Mouse (Mus musculus): ENCODE results near the gene Trim80.

Gene Trim80

DNA sequence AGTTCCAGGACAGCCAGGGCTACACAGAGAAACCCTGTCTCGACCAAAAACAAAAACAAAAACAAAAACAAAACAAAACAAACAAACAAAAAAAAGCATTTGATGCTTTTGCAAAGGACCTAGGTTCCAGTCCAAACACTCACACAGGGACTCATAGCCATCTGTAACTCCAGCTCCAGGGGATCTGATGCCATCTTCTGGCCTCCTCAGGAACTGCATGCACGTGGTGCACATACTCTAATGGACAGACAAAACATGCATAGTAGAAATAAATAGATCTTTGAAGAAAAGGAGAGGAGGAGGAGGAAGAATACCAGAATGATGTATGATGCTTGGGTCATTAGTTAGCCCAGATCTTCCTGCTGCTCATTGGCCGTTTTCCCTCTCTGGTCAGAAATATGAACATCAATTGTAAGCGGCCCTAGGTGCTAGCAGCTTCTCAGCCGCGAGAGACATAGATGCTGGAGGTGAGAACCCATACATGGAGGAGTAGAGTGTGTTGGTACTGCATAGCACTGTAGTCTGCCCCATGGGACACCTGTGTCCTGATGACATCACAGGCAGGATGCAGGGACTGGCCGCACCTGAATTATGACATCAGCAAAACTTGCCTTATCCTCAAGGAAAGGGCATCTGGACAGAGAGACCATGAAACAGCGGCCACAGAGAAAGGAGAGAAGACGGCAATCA is at the start of gene Trim80:
TSS of gene Trim80 (plus strand) at position 640 of the 690 bp plus-strand sequence.
- DNase-seq (ENCODE audit: low spot score in 2 of 2): no peak

DNA sequence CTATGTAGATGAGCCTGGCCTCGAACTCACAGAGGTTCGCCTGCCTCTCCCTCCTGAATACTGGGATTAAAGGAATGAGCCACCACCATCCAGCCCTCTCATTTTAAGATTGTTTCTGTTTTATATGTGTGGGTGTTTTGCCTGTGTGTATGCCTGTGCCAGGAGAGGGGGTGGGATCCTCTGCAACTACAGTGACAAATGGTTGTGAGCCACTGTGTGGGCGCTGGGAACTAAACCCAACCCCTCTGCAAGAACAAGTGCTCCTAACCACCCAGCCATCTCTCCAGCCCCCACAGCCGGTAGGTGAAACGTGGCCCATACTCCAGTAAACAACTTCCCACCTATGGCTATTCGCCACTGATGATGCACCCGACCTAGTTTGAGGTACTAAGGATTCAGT is 49.0 kb upstream of the Trim80 start:
- no peak for DNase-seq (ENCODE audit: low spot score in 2 of 2)

DNA sequence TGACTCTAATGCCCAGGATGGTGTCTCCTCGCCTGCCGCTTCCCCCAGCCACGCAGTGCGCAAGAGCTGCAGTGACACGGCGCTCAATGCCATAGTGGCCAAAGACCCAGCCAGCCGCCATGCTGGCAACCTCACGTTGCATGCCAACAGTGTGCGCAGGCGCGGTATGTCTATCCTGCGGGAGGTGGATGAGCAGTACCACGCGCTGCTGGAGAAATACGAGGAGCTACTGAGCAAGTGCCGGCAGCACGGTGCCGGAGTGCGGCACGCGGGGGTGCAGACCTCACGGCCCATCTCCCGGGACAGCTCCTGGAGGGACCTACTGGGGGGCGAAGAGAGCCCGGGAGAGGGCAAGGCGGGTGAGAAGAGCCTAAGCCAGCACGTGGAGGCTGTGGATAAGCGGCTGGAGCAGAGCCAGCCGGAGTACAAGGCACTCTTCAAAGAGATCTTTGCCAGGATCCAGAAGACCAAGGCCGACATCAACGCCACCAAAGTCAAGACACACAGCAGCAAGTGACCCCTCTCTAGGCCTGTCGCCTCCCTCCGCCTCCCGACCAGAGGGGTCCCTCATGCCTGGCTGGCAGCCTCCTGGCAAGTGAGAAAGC is 46.5 kb upstream of the Trim80 start:
- DNase-seq (ENCODE audit: low spot score in 2 of 2): no peak

DNA sequence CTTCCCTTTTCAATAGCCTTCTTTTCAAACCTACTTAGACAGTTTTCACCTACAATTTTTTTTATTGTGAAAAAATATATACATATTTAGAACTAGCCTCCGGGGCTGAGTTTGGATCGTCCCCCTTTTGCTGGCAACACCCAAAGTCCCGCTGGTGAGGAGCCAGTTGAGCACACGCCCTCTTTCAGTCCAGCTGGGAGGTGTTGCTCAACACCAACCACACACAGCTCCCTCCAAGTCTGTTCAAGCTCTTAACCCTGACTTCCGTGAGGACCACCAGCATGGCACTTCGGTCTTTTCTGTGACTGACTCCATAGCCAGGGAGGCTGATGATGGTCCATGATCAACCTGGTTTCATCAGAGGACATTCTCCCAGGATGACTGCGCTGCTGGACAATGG is 42.3 kb upstream of the Trim80 start:
- no peak for DNase-seq (ENCODE audit: low spot score in 2 of 2)

DNA sequence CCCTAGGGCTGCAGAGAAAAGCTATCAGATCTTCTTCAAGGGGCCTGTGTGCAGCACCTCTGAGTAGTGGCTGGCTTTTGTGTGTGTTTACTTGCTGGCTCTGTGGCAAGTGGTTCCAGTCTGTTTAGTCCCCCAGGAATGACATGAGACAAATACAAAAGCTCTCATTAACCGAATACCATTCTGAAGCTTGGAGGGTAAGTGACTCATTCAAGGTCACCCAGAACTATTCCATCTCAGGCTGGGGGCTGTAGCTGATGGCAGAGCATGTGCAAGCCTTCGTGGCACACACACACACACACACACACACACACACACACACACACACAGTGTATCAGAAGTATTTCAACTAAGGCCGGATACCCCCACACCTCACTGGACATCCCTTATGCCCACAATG is 40.2 kb upstream of the Trim80 start:
- DNase-seq (ENCODE audit: low spot score in 2 of 2): no peak

DNA sequence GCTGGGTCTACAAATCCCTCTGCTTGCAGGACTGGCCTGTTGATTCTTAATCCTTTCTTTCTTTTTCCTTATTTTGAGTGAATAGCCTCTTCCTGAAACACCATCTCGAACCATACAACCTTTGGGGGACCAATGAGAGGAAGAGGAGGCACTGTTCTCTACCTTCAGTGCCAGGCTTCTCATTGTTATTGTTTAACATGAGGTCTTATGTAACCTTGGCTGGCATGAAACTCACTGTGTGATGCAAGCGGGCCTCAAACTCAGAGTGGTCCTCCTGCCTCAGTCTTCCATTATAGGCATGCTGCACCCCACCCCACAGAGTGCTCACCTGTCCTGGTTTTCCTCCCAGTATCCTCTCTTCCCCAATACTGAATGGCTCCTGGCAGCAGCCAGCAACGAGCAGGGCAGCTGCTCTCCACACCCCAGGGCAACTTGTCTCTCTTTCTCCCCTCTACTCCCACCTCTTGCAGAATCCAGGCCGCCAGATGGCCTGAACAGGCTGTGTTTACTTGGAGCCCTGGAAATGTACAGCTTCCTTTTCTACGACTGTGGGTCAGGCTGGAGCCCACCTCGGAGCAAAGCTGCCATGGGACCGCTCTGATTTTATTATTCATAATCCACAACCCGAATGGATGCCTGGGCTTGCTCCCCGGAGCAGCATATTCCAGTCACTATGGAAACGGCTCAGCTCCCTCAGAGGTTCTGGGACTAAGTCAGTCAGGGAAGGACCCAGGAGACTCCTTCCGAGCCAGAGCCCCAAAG is 39.5 kb upstream of the Trim80 start:
- DNase-seq (ENCODE audit: low spot score in 2 of 2): no peak

DNA sequence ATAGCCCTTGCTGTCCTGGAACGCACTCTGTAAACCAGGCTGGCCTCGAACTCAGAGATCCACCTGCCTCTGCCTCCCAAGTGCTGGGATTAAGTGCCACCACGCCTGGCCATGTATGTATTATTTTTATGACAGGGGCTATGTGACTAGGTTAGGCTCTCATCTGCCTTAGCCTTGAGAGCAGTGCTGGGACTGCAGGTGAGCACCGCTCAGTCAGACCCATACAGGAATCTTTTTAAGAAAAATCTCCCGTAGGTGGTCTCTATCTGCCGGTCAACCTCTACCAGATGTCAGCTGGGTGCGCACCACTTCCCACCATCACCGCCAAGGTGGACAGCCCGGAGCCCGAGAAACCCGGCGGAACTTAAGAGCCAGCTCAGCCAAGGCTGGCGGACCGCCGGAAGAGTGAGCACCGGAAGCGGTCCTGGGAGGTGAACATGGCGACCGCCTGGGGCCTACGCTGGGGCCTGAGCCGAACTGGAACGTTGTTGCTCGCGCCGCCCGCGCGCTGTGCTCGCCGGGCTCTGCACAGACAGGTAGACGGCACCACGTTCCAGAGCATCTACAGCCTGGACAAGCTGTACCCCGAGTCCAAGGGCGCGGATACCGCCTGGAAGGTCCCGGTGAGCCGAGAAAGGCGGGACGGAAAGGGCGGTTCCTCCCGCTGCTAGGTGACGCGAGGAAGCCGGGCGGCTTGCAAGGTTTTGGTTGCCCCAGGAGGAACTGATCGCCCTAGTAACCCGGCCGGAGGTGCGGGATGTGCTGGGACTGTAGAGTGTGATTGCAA is 36.8 kb upstream of the Trim80 start, which contains the start of gene Mrpl58:
TSS of gene Mrpl58 (plus strand) at position 415 of the 787 bp plus-strand sequence.
- peak; percentile 63 to 78 for DNase-seq (ENCODE audit: low spot score in 2 of 2)

DNA sequence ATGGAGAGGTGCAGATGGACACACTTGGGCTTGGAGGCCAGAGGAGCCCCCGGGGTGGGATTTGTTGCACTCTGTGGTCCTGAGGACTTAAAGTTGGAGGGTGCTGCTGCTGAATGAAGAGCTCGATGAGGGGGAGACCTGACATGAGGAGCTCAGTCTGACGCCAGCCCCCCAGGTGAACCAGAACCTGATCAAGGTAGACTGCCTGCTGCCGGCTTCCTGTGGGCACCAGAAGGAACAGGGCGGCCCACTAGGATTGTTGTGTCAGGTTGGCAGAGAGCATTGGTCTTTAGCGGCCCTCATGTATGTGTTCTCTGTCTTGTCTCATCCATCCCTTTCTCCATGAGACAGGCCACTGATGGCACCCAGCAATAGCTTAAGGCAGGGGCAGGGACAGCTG is 34.6 kb upstream of the Trim80 start:
- no peak for DNase-seq (ENCODE audit: low spot score in 2 of 2)

DNA sequence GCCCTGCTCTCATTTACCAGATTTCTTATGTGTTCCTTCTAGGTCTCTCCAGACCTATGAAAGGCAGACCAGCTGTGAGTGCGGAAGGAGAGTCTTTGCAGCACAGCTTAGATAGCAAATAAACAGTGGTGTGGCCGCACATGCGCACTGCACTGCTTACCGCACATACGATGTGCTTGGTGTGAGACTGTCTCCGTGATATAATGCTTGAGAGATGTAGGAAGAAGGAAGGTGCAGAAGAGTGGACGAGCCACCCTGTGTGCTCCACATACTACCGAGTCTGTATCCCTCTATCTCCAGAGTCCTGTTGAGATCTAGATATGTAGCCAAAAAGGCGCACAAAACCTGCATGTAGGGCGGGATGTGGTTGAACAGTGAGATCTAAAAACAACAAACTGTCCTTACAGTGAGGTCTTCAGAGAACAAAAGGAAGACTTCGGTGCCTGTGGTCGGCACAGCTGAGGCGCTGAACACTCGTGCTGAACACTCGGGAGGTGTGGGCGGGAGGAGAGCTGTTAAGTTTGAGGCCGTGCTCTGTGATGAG is 33.4 kb upstream of the Trim80 start:
- DNase-seq (ENCODE audit: low spot score in 2 of 2): no peak

DNA sequence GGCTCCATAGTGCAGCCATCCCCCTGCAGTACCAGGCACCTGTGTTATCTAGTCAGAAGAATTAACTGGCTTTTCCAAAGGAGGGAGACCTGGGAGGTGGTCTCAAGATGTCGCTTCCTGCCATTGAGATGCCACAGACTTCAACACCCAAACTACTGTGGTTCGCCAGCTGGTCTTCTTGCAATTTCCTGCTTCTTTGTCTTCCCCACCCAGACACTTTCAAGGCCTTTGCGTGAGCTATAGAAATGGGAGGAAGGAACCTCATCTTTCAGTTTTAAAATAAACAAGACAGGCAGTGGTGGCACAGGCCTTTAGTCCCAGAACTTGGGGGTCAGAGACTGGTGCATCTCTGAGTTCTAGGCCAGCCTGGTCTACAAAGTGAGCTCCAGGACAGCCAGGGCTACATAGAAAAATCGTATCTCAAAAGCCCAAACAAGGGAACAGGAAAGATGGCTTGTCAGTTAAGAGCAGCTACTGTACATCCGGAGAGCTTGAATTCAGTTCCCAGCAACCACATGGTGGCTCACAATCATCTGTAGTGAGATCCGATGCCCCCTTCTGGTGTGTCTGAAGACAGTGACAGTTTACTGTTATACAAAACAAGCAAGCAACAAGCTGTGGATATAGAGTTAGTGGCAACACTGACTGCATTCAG is 32.0 kb upstream of the Trim80 start:
- DNase-seq (ENCODE audit: low spot score in 2 of 2): no peak

DNA sequence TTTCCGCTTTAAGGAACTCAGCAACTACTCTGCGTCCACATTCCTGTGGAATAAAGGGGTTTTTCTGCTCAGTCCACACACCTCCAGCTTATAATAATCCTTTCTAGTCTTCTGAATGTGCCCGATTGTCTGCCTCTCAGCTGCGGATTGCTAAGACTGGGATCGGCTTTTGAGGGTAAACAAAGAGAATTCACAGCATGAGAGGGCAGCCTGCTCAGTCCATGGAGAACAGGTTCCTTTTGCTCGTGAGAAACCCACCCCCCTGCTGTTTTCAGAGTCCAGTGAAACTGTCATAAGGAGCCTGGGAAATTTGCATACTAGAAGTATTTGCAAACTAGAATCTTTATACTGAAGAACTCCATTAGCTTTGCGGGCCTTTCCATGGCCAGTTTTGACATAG is 30.8 kb upstream of the Trim80 start:
- no peak for DNase-seq (ENCODE audit: low spot score in 2 of 2)

DNA sequence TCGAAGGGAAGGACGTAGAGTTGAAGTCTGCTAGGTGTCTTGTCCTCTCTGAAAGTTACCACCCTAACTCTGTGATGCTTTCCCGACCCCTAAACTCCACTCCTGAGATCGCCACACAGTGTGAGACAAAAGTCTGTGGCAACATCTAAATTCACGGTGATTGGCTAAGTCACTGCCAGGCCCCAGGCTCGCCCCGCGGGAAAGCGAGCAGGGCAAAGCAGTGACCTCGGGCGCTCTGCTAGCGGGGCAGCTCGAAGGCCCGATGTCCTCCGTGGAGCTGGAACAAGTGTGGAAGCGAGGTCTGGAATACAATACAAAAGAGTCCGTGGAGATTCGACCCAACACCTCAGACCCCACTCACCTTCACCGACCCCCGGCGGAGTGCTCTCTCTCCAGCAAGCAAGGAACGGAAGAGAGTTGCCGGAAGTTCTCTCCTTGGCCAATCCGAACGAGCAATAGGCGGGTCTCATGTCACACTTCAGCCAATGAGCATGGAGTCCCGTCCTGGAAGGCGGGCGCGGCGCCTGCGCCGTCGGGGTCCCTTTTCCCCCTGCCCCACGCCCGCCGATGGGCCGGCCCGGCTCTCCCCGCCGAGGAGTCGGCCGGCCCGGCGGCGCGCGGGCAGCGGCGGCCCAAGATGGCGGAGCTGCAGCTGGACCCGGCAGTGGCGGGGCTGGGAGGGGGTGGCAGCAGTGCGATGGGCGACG is 20.7 kb upstream of the Trim80 start, which contains the start of the genes Atp5h and Kctd2:
TSS of gene Atp5h (minus strand) at position 432 of the 707 bp plus-strand sequence.
TSS of gene Kctd2 (plus strand) at position 598 of the 707 bp plus-strand sequence.
- peak; percentile 87 to 89 for DNase-seq (ENCODE audit: low spot score in 2 of 2)

DNA sequence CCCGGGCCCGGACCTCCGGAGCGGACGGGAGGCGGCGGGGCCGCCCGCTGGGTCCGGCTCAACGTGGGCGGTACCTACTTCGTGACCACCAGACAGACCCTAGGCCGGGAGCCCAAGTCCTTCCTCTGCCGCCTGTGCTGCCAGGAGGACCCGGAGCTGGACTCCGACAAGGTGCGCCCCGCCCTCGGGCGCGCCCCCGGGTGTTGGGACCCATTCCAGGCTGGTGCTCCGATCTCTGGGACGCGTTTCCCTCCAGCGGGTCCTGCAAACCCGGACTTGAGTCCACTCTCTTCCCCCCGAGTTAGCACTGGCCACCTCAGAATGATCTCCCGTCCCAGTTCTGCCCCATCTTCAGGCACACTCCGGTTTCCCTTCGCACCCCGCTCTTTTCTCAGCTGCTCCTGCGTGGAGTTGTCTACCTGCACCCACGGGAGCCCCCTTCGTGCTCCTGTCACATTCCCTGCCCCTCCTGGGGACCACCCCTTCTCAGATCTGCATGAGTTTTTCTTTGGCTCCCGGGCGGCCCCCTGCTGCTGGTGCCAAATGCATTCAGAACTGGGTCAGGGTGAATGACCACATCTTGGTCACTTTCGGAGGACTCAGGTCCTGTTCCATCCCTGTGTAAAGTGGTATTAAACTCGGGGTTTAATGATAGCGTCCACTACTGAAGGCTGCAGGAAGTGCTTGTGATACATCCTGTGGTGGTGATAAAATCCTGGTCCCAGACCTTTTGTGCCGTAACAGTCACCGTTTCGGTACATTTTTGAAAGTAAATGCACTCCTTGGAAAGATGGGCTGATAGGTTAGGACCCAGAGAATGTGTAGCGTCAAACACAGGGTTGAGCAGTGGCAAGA is 19.8 kb upstream of the Trim80 start:
- peak; percentile 31 to 38 for DNase-seq (ENCODE audit: low spot score in 2 of 2)

DNA sequence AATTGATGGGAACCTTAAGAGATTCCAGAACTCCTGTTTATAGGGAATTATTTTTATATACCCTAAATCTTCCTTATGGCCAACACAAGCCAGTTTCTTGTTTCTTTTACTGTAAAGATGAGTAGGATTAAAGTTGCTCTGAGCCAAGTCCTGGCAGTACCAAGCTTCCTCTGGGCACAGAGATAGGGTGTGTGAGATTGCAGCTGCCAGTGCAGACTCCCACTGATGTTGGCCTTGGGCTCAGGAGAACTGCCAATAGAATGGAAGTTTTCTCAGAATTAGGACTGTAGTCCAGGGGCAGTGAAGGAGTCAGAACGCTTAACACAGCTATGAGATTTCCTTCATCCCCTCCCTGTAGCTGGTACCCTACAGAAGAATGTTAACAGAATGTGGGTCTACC is 19.0 kb upstream of the Trim80 start:
- DNase-seq (ENCODE audit: low spot score in 2 of 2): no peak

DNA sequence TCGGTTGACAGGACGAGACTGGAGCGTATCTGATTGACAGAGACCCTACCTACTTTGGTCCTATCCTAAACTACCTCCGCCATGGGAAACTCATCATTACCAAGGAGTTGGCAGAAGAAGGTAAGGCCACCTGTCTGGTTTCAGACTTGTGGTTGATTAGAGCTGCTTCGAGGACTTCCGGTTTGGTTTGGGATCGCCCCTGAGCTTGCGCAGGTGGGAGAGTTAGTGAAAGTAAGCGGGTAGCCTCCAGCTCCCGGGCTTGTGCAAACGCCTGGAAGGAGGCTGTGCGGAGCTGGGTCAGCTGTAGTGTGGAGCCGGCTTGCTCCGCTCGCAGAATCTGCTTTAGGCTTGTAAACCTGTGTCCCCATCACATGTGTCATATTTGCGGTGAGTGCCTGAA is 18.4 kb upstream of the Trim80 start:
- no peak for DNase-seq (ENCODE audit: low spot score in 2 of 2)

DNA sequence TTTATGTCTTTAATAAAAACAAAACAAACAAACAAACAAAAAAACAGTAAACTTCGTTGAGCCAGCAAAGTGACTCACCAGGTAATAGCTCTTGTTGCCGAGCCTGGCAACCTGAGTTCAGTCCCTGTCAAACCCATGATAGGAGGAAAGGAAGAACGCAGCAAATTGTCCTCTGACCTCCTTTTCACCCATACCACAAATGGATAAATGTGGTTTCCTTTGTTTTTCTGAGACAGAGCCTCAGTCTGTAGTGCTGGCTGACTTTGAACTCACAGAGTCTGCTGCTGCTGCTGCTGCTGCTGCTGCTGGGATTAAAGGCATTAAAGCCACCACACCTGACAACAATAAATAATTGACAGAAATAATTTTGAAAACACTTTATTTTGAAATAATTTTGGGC is 17.3 kb upstream of the Trim80 start:
- no peak for DNase-seq (ENCODE audit: low spot score in 2 of 2)

DNA sequence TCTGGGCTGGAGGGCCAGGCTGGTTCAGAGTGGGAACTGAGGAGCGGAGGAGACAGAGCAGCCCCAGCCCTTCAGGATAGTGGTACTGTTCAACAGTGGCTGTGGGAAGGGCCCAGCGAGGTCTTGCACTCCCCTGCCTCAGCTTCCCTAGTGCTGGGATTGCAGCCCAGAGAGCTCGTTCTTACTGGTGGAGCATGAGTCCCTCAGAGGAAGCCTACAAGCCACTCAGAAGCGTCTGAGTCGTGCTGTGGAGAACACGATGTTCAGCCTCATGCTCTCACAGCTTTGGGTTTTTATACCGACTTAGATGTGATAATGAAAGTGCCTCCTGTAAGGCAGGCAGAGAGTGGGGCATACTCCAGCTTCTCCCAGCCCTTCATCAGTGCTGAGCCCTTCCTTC is 15.7 kb upstream of the Trim80 start:
- no peak for DNase-seq (ENCODE audit: low spot score in 2 of 2)

DNA sequence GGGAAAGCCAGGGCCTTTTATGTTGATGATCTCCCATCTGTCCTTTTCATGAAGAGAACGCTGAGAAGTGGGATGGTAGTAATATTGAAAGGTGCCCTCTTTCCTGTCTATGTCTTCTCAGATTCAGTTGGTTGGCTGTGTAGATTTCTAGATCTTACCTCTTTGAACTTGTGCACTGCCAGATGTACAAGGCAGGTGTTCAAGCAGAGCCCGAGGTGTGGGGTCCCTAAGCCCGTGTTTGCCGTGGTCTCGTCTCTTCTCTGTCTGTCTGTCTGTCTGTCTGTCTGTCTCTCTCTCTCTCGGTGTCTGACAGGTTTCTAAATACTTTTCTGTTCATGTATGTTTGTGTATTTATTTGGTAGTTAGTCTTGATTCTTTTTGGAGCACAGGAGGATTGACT is 14.7 kb upstream of the Trim80 start:
- DNase-seq (ENCODE audit: low spot score in 2 of 2): no peak
